Comparison of ENCODE assay signal across 25 mouse cellular contexts in genomic region chr7:140670693-140671092, GRCm38 (mm10). TPM values are rescaled to one million over a fixed set of nuclear protein-coding genes. Genes with fewer than 3 reads are reported as not detected.
"Had no signal": no experiment of that assay in that cellular context is flagged by ENCODE, and none has a peak within 500 bp of the region (broad histone marks: within the 10 kb centered on the region; RNA-seq: fewer than 3 reads in every experiment).

No protein-coding gene starts in this region.

RNA-seq across cellular contexts. Expression of gene Olfr539, which starts 11.0 kb away (rescaled TPM):
- polyA plus RNA-seq: heart, embryonic 12.5 days; heart, embryonic 13.5 days; heart, embryonic 14.5 days; heart, embryonic 15.5 days; heart, embryonic 16.5 days; heart, postnatal 0 days; hindbrain, embryonic 10.5 days; hindbrain, embryonic 11.5 days; hindbrain, embryonic 12.5 days; hindbrain, embryonic 13.5 days; hindbrain, embryonic 15.5 days; intestine, embryonic 14.5 days; intestine, embryonic 15.5 days; intestine, embryonic 16.5 days; intestine, postnatal 0 days; kidney, adult 2 months; kidney, embryonic 14.5 days; kidney, embryonic 15.5 days; kidney, embryonic 16.5 days; kidney, postnatal 0 days; large intestine, adult 2 months had no signal

RNA-seq across cellular contexts. Expression of gene Olfr45, which starts 11.1 kb away (rescaled TPM):
- polyA plus RNA-seq: heart, embryonic 12.5 days; heart, embryonic 13.5 days; heart, embryonic 14.5 days; heart, embryonic 15.5 days; heart, embryonic 16.5 days; heart, postnatal 0 days; hindbrain, embryonic 10.5 days; hindbrain, embryonic 11.5 days; hindbrain, embryonic 12.5 days; hindbrain, embryonic 13.5 days; hindbrain, embryonic 14.5 days; hindbrain, embryonic 15.5 days; hindbrain, embryonic 16.5 days; hindbrain, postnatal 0 days; intestine, embryonic 14.5 days; intestine, embryonic 15.5 days; intestine, embryonic 16.5 days; intestine, postnatal 0 days; kidney, adult 2 months; kidney, embryonic 14.5 days; kidney, embryonic 15.5 days; kidney, embryonic 16.5 days; kidney, postnatal 0 days; large intestine, adult 2 months had no signal

RNA-seq across cellular contexts. Expression of gene Olfr53, which starts 24.4 kb away (rescaled TPM):
- polyA plus RNA-seq: heart, embryonic 12.5 days; heart, embryonic 13.5 days; heart, embryonic 14.5 days; heart, embryonic 15.5 days; heart, embryonic 16.5 days; heart, postnatal 0 days; hindbrain, embryonic 10.5 days; hindbrain, embryonic 11.5 days; hindbrain, embryonic 12.5 days; hindbrain, embryonic 13.5 days; hindbrain, embryonic 14.5 days; hindbrain, embryonic 15.5 days; hindbrain, embryonic 16.5 days; hindbrain, postnatal 0 days; inflammation-experienced regulatory T-cells, adult 6 months; intestine, embryonic 14.5 days; intestine, embryonic 15.5 days; intestine, embryonic 16.5 days; intestine, postnatal 0 days; kidney, adult 2 months; kidney, embryonic 14.5 days; kidney, embryonic 15.5 days; kidney, embryonic 16.5 days; kidney, postnatal 0 days; large intestine, adult 2 months had no signal

RNA-seq across cellular contexts. Expression of gene Olfr541, which starts 26.4 kb away (rescaled TPM):
- polyA plus RNA-seq: heart, embryonic 12.5 days; heart, embryonic 13.5 days; heart, embryonic 14.5 days; heart, embryonic 15.5 days; heart, embryonic 16.5 days; heart, postnatal 0 days; hindbrain, embryonic 10.5 days; hindbrain, embryonic 11.5 days; hindbrain, embryonic 12.5 days; hindbrain, embryonic 13.5 days; hindbrain, embryonic 14.5 days; hindbrain, embryonic 15.5 days; hindbrain, embryonic 16.5 days; hindbrain, postnatal 0 days; inflammation-experienced regulatory T-cells, adult 6 months; intestine, embryonic 14.5 days; intestine, embryonic 15.5 days; intestine, embryonic 16.5 days; intestine, postnatal 0 days; kidney, adult 2 months; kidney, embryonic 14.5 days; kidney, embryonic 15.5 days; kidney, embryonic 16.5 days; kidney, postnatal 0 days; large intestine, adult 2 months had no signal

RNA-seq across cellular contexts. Expression of gene Olfr61, which starts 41.9 kb away (rescaled TPM):
- polyA plus RNA-seq: heart, embryonic 12.5 days; heart, embryonic 13.5 days; heart, embryonic 14.5 days; heart, embryonic 15.5 days; heart, embryonic 16.5 days; heart, postnatal 0 days; hindbrain, embryonic 10.5 days; hindbrain, embryonic 11.5 days; hindbrain, embryonic 12.5 days; hindbrain, embryonic 13.5 days; hindbrain, embryonic 14.5 days; hindbrain, embryonic 15.5 days; hindbrain, embryonic 16.5 days; hindbrain, postnatal 0 days; inflammation-experienced regulatory T-cells, adult 6 months; intestine, embryonic 14.5 days; intestine, embryonic 15.5 days; intestine, embryonic 16.5 days; intestine, postnatal 0 days; kidney, adult 2 months; kidney, embryonic 14.5 days; kidney, embryonic 15.5 days; kidney, embryonic 16.5 days; kidney, postnatal 0 days; large intestine, adult 2 months had no signal
